Mouse (Mus musculus) embryonic facial prominence, embryonic 14.5 days (tissue): ENCODE data around the gene Ptpre. TPM values are rescaled to one million over a fixed set of nuclear protein-coding genes. Genes with fewer than 3 reads are reported as not detected.
A peak's percentile ranks its signal among the peaks of the same experiment; 100 is the strongest.
"Not testable (repeated sequence)": the region's sequence is repeated elsewhere in the genome, so short reads cannot be mapped to it uniquely, and the experiment has no call there.

ENCODE experiments used
- ATAC-seq: fragments of 200-750 bp; cut with Nextera tagmentation; 2 replicates; pipeline ENCODE4 v1.8.0; 2017; ENCODE audit warnings: low read depth, moderate number of reproducible peaks, moderate TSS enrichment
- DNase-seq: peaks from one replicate; pipeline ENCODE4 v3.0.0-alpha.2; 2015; ENCODE audit warnings: low spot score
- H3K27ac ChIP-seq: fragments of 300-500 bp; sonication (generic); replicated peaks from 2 replicates; pipeline ENCODE4 v1.5.1; 2014; ENCODE audit warnings: low read depth, mild to moderate bottlenecking, low read length, moderate library complexity
- H3K27me3 ChIP-seq: fragments of 300-500 bp; sonication (generic); replicated peaks from 2 replicates; pipeline ENCODE4 v1.6.1; 2014; ENCODE audit warnings: low read length; ENCODE audit not compliant: control insufficient read depth, insufficient read depth
- H3K36me3 ChIP-seq: fragments of 300-500 bp; sonication (generic); 2 replicates; pipeline ENCODE4 v1.6.1; 2014; ENCODE audit warnings: low read length, mixed read lengths; ENCODE audit not compliant: control insufficient read depth, insufficient read depth
- H3K4me1 ChIP-seq: fragments of 300-500 bp; sonication (generic); 2 replicates; pipeline ENCODE4 v1.6.1; 2014; ENCODE audit warnings: antibody characterized with exemption, low read length; ENCODE audit not compliant: control insufficient read depth, insufficient read depth
- H3K4me2 ChIP-seq: fragments of 300-500 bp; sonication (generic); 2 replicates; pipeline ENCODE4 v1.6.1; 2014; ENCODE audit warnings: low read depth, mild to moderate bottlenecking, low read length, moderate library complexity, mixed read lengths
- H3K4me3 ChIP-seq: fragments of 300-500 bp; sonication (generic); 2 replicates; pipeline ENCODE4 v1.5.1; 2014; ENCODE audit warnings: low read depth, mild to moderate bottlenecking, low read length
- H3K9ac ChIP-seq: fragments of 300-500 bp; sonication (generic); 2 replicates; pipeline ENCODE4 v1.6.1; 2014; ENCODE audit warnings: low read depth, mild to moderate bottlenecking, low read length, moderate library complexity, mixed read lengths
- H3K9me3 ChIP-seq: fragments of 300-500 bp; sonication (generic); 2 replicates; pipeline ENCODE4 v1.6.1; 2016; ENCODE audit warnings: low read length; ENCODE audit not compliant: control insufficient read depth
- WGBS: fragments of 180-500 bp; shearing (Covaris S2); extraction: QIAGEN DNeasy Blood & Tissue Kit; methylation state at CpG from one replicate; pipeline ENCODE4 v1.1.7; 2014; 5-methylcytosine and 5-hydroxymethylcytosine counted together
- polyA plus RNA-seq: library from polyadenylated mRNA; unstranded; fragments of >200 nt; fragmentation: Nextera tagmentation; extraction: Ambion mirVana; gene quantifications from 2 replicates; pipeline ENCODE4 v1.2.1, GENCODE M21; 2014

The Ptpre gene
- polyA plus RNA-seq: 3.9 and 4.1 TPM in 2 replicates

- ATAC-seq (peak; percentile 96), DNase-seq (peak; percentile 85)
- H3K9ac ChIP-seq: peak within 1 kb of the TSS; percentile 75
- H3K4me1 ChIP-seq: peaks cover 4% of the 10 kb centered on the region; the same call in 1 of the 2 replicates
- H3K36me3 ChIP-seq: no peaks in the 10 kb centered on the region
- no peaks in the 10 kb centered on the region for H3K9me3 ChIP-seq
- peaks cover 12% of the 10 kb centered on the region for H3K27me3 ChIP-seq
- peak within 1 kb of the TSS; percentile 68 for H3K4me3 ChIP-seq
- 0 out of 2 replicates have a peak within 1 kb of the TSS, but pooled peaks have one; percentile 15 for H3K27ac ChIP-seq
- H3K4me2 ChIP-seq: peak within 1 kb of the TSS; percentile 99
- WGBS: 5% methylated on average over 14 of the region's 28 CpGs
Observed at GRCm38 (mm10) chr7:135537341-135537901, at the start of gene Ptpre. Gene Ptpre, plus strand, starts transcription at chr7:135537481.

- no peaks in the 10 kb centered on the region for H3K27me3 ChIP-seq
Observed at GRCm38 (mm10) chr7:135488214-135488810, 49.0 kb upstream of the Ptpre start.

GRCm38 (mm10) chr7:135489724-135490499 lies 47.4 kb upstream of the Ptpre start:
- no peaks in the 10 kb centered on the region for H3K36me3 ChIP-seq
- no peak overlapping the region for H3K9ac ChIP-seq
- peaks cover 10% of the 10 kb centered on the region; the same call in 1 of the 2 replicates for H3K4me1 ChIP-seq
- no peak overlapping the region for H3K4me2 ChIP-seq
- no peaks in the 10 kb centered on the region for H3K9me3 ChIP-seq
- no peaks in the 10 kb centered on the region for H3K27me3 ChIP-seq
- WGBS: 74% methylated on average over 9 of the region's 9 CpGs
- no peak overlapping the region for H3K27ac ChIP-seq
- ATAC-seq (no peak), DNase-seq (no peak)
- H3K4me3 ChIP-seq: no peak overlapping the region

More at GRCm38 (mm10) chr7:135488214-135488810, 49.0 kb upstream of the Ptpre start:
- no peaks in the 10 kb centered on the region for H3K9me3 ChIP-seq
- no peak overlapping the region for H3K4me3 ChIP-seq
- no peak overlapping the region for H3K4me2 ChIP-seq
- 78% methylated on average over 6 of the region's 6 CpGs for WGBS
- ATAC-seq (no peak), DNase-seq (no peak)
- H3K36me3 ChIP-seq: no peaks in the 10 kb centered on the region
- peaks cover 11% of the 10 kb centered on the region; the same call in 1 of the 2 replicates for H3K4me1 ChIP-seq
- H3K27ac ChIP-seq: no peak overlapping the region
- no peak overlapping the region for H3K9ac ChIP-seq

- no peak for ATAC-seq
- no peak overlapping the region for H3K9ac ChIP-seq
- peaks cover 4% of the 10 kb centered on the region; the same call in 1 of the 2 replicates for H3K4me1 ChIP-seq
- H3K4me3 ChIP-seq: no peak overlapping the region
- no peak overlapping the region for H3K27ac ChIP-seq
- 56% methylated on average over 8 of the region's 8 CpGs for WGBS
- DNase-seq: no peak
- H3K9me3 ChIP-seq: no peaks in the 10 kb centered on the region
- no peaks in the 10 kb centered on the region for H3K36me3 ChIP-seq
- H3K27me3 ChIP-seq: no peaks in the 10 kb centered on the region
- no peak overlapping the region for H3K4me2 ChIP-seq
Observed at GRCm38 (mm10) chr7:135490500-135490886, 46.8 kb upstream of the Ptpre start.

- 48% methylated on average over 3 of the region's 3 CpGs for WGBS
- no peak for DNase-seq
Observed at GRCm38 (mm10) chr7:135495303-135495702, 42.0 kb upstream of the Ptpre start.

GRCm38 (mm10) chr7:135498565-135499186 lies 38.6 kb upstream of the Ptpre start:
- no peaks in the 10 kb centered on the region for H3K9me3 ChIP-seq
- H3K27ac ChIP-seq: no peak overlapping the region
- no peak overlapping the region for H3K4me3 ChIP-seq
- no peaks in the 10 kb centered on the region for H3K36me3 ChIP-seq
- no peak overlapping the region for H3K4me2 ChIP-seq
- H3K27me3 ChIP-seq: no peaks in the 10 kb centered on the region
- WGBS: 58% methylated on average over 2 of the region's 3 CpGs
- H3K4me1 ChIP-seq: no peaks in the 10 kb centered on the region
- H3K9ac ChIP-seq: no peak overlapping the region
- no peak for DNase-seq
- no peak for ATAC-seq

More at GRCm38 (mm10) chr7:135495303-135495702, 42.0 kb upstream of the Ptpre start:
- no peaks in the 10 kb centered on the region for H3K27me3 ChIP-seq
- no peak overlapping the region for H3K27ac ChIP-seq
- no peak overlapping the region for H3K4me2 ChIP-seq
- no peak overlapping the region for H3K9ac ChIP-seq
- ATAC-seq: no peak
- no peaks in the 10 kb centered on the region for H3K4me1 ChIP-seq
- H3K36me3 ChIP-seq: no peaks in the 10 kb centered on the region
- no peaks in the 10 kb centered on the region for H3K9me3 ChIP-seq
- no peak overlapping the region for H3K4me3 ChIP-seq

GRCm38 (mm10) chr7:135499403-135499802 lies 37.9 kb upstream of the Ptpre start:
- no peak for ATAC-seq
- Histone ChIP-seq H3K36me3 (no peaks in the 10 kb centered on the region), H3K4me1 (no peaks in the 10 kb centered on the region), H3K9me3 (no peaks in the 10 kb centered on the region), H3K4me2 (no peak overlapping the region), H3K27ac (no peak overlapping the region), H3K4me3 (no peak overlapping the region), H3K9ac (no peak overlapping the region), H3K27me3 (no peaks in the 10 kb centered on the region)
- 38% methylated on average over 2 of the region's 2 CpGs for WGBS
- DNase-seq: no peak

- WGBS: 95% methylated on average over 5 of the region's 5 CpGs
- DNase-seq, H3K4me1 ChIP-seq, H3K4me3 ChIP-seq, H3K9ac ChIP-seq, H3K27ac ChIP-seq, H3K9me3 ChIP-seq, H3K36me3 ChIP-seq, H3K4me2 ChIP-seq, ATAC-seq, H3K27me3 ChIP-seq: not testable (repeated sequence)
Observed at GRCm38 (mm10) chr7:135506506-135506905, 30.8 kb upstream of the Ptpre start.
